Mouse (Mus musculus): Measurements from ENCODE around the gene Pdk4. TPM values are rescaled to one million over a fixed set of nuclear protein-coding genes. Genes with fewer than 3 reads are reported as not detected.

The Pdk4 gene
- 1.6 and 2.6 TPM in 2 replicates for polyA plus RNA-seq (2015; fragmentation: Nextera tagmentation; extraction: Ambion mirVana)

- no peaks in the 10 kb centered on the region for H3K27me3 ChIP-seq
- under 1% methylated on average over 43 of the region's 43 CpGs for WGBS
- ATAC-seq (ENCODE audit: low FRiP score, low read depth), result peak; percentile 96
- H3K9me3 ChIP-seq, result no peaks in the 10 kb centered on the region
- peak within 1 kb of the TSS; percentile 22; the same call in 1 of the 2 replicates for H3K27ac ChIP-seq
- peak within 1 kb of the TSS; percentile 71 for H3K9ac ChIP-seq
- peak within 1 kb of the TSS; percentile 61 for H3K4me3 ChIP-seq
- peaks cover 7% of the 10 kb centered on the region for H3K4me1 ChIP-seq
- H3K4me2 ChIP-seq (replicated peaks), result peak within 1 kb of the TSS; percentile 99
- no peaks in the 10 kb centered on the region for H3K36me3 ChIP-seq
Observed at GRCm38 (mm10) chr6:5495961-5496853, at the start of gene Pdk4. Gene Pdk4 (minus strand): TSS chr6:5496309.

DNA sequence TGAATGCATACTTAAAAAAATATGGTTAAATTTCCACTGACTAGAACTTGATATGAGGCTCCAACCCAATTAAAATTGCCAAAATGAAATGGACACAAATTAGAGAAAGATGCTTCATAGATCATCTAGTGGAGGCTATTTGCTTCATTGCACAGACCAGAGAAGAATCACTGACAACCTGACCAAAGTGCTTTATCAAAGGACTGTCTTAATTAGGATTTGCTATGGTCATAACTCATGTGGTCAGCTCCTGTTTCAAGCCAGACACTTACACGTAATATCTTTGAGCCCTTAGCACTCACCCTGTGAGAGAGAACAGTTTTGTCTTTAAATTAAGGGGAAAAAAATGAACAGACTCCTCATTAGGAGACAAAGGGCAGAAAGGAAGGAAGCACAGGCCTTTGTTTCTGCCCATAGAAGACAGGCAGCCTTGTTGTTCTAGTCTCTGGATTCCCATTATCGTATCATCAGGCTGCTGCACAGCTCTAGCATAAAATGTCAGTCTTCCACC, 41.8 kb upstream of the Pdk4 start:
- no peaks in the 10 kb centered on the region for H3K9me3 ChIP-seq
- H3K36me3 ChIP-seq, result no peaks in the 10 kb centered on the region
- 57% methylated on average over 2 of the region's 2 CpGs for WGBS
- ATAC-seq (ENCODE audit: low FRiP score, low read depth), result no peak
- H3K4me3 ChIP-seq, result no peak overlapping the region
- no peak overlapping the region for H3K4me2 ChIP-seq (replicated peaks)
- H3K4me1 ChIP-seq, result no peaks in the 10 kb centered on the region
- no peaks in the 10 kb centered on the region for H3K27me3 ChIP-seq
- H3K27ac ChIP-seq, result no peak overlapping the region
- H3K9ac ChIP-seq, result no peak overlapping the region

DNA sequence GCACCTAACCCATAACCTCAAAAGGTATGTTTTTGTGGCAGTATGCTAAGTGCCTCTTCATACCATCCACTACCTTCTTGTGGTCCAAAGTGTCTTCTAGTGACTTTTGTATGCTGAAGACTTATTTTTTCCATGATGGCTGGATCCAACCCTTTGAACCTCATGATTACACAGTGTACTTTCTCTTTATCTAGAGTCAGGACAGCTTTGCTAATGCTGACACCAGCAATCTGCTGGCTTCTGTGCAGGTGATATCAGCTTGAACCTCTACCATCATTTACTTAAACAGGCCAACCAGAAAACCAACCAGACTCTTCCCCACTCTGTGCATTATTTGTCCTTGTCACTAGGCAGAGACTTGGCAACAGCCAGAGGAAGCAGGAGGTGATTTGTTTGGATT, 39.6 kb upstream of the Pdk4 start:
- ATAC-seq (ENCODE audit: low FRiP score, low read depth), result no peak
- Histone ChIP-seq H3K4me3 (no peak overlapping the region), H3K9me3 (no peaks in the 10 kb centered on the region), H3K4me1 (no peaks in the 10 kb centered on the region), H3K4me2 (replicated peaks) (no peak overlapping the region), H3K36me3 (no peaks in the 10 kb centered on the region), H3K27me3 (no peaks in the 10 kb centered on the region), H3K27ac (no peak overlapping the region), H3K9ac (no peak overlapping the region)

DNA sequence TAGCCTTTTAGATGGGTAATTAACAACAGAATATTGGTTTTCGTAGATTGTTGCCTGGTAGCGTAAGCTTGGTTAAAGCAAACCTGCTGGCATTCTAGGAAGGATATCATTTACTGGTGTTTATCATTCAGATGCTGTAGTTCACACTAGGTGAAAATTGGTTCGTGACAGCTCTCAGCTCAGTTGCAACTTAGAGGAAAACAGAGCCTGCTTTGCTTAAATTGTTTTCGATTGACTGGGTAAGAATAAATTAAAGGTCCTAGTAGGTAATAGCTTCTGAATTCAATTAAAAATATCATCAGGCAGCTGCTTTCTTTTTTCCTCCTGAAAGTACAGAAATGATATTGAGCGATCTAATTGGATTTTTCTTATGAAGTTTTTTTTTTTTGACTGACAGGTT, 21.0 kb upstream of the Pdk4 start:
- H3K4me3 ChIP-seq, result no peak overlapping the region
- H3K27ac ChIP-seq, result no peak overlapping the region
- H3K4me2 ChIP-seq (replicated peaks), result no peak overlapping the region
- no peak overlapping the region for H3K9ac ChIP-seq
- H3K9me3 ChIP-seq, result no peaks in the 10 kb centered on the region
- WGBS, result 68% methylated on average over 5 of the region's 5 CpGs
- no peaks in the 10 kb centered on the region for H3K4me1 ChIP-seq
- ATAC-seq (ENCODE audit: low FRiP score, low read depth), result no peak
- H3K27me3 ChIP-seq, result no peaks in the 10 kb centered on the region
- H3K36me3 ChIP-seq, result no peaks in the 10 kb centered on the region

GRCm38 (mm10) chr6:5509757-5510156, 13.6 kb upstream of the Pdk4 start:
- Histone ChIP-seq H3K4me1 (peaks cover 13% of the 10 kb centered on the region), H3K27ac (no peak overlapping the region), H3K4me2 (replicated peaks) (no peak overlapping the region), H3K27me3 (no peaks in the 10 kb centered on the region), H3K36me3 (no peaks in the 10 kb centered on the region), H3K9me3 (no peaks in the 10 kb centered on the region), H3K4me3 (no peak overlapping the region), H3K9ac (no peak overlapping the region)
- ATAC-seq (ENCODE audit: low FRiP score, low read depth), result peak; percentile 28; the same call in 1 of the 2 replicates
- whole genome bisulfite sequencing, result 21% methylated on average over 5 of the region's 5 CpGs

DNA sequence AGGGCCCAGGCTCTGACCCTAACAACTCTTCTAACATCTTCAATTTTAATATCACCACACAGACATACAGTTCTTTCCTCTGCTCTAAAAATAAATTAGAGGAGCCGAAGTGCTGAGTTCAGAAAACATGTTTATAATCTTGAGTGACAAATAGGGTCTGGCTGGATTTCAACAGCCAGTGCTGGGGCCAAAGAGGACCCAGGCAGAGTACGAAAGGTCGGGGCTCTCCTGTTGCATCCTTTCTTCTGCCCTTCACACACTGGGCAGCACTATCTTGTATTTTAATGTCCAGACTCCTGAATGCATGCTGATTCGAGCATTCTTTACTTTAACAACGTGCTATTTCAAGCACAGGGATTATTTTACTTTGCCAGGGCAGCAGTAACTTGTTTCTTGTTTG, 13.2 kb upstream of the Pdk4 start:
- WGBS, result 36% methylated on average over 5 of the region's 5 CpGs
- peaks cover 13% of the 10 kb centered on the region for H3K4me1 ChIP-seq
- H3K27ac ChIP-seq, result no peak overlapping the region
- no peak overlapping the region for H3K4me3 ChIP-seq
- ATAC-seq (ENCODE audit: low FRiP score, low read depth), result no peak
- H3K27me3 ChIP-seq, result no peaks in the 10 kb centered on the region
- H3K36me3 ChIP-seq, result no peaks in the 10 kb centered on the region
- no peak overlapping the region for H3K9ac ChIP-seq
- no peaks in the 10 kb centered on the region for H3K9me3 ChIP-seq
- no peak overlapping the region for H3K4me2 ChIP-seq (replicated peaks)

GRCm38 (mm10) chr6:5507821-5508220, 11.7 kb upstream of the Pdk4 start:
- 81% methylated on average over 5 of the region's 5 CpGs for WGBS
- Histone ChIP-seq H3K27ac (no peak overlapping the region), H3K4me1 (peaks cover 13% of the 10 kb centered on the region), H3K9ac (no peak overlapping the region), H3K4me3 (no peak overlapping the region), H3K9me3 (no peaks in the 10 kb centered on the region), H3K27me3 (no peaks in the 10 kb centered on the region), H3K36me3 (no peaks in the 10 kb centered on the region), H3K4me2 (replicated peaks) (no peak overlapping the region)
- ATAC-seq (ENCODE audit: low FRiP score, low read depth), result no peak

- H3K27ac ChIP-seq, result no peak overlapping the region
- no peaks in the 10 kb centered on the region for H3K27me3 ChIP-seq
- no peak overlapping the region for H3K4me3 ChIP-seq
- H3K4me2 ChIP-seq (replicated peaks), result no peak overlapping the region
- no peak overlapping the region for H3K9ac ChIP-seq
- 76% methylated on average over 3 of the region's 3 CpGs for WGBS
- no peak for ATAC-seq (ENCODE audit: low FRiP score, low read depth)
- no peaks in the 10 kb centered on the region for H3K36me3 ChIP-seq
- peaks cover 13% of the 10 kb centered on the region for H3K4me1 ChIP-seq
- no peaks in the 10 kb centered on the region for H3K9me3 ChIP-seq
Observed at GRCm38 (mm10) chr6:5506271-5506670, 10.2 kb upstream of the Pdk4 start.

DNA sequence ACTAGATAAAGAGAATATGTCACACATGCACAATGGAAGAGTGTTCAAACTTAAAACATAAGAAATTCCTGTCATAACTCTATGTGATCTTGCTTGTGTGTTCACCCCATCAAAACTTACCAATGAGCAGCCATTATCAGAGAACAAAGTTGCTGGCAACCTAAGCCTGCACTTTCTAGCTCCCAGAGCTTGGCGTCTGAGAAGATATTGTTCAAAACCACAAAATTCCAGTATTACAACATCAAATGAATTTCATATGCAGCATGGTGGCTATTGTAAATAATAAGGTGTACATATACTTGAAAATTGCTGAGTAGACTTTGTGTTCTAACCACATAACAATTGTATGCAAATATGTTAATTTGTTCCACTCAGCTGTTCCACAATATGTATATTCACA, 6.7 kb upstream of the Pdk4 start:
- Histone ChIP-seq H3K9ac (no peak overlapping the region), H3K27ac (no peak overlapping the region), H3K27me3 (no peaks in the 10 kb centered on the region), H3K36me3 (no peaks in the 10 kb centered on the region), H3K4me2 (replicated peaks) (no peak overlapping the region), H3K4me1 (no peaks in the 10 kb centered on the region), H3K4me3 (no peak overlapping the region), H3K9me3 (no peaks in the 10 kb centered on the region)
- ATAC-seq (ENCODE audit: low FRiP score, low read depth), result no peak
- 86% methylated on average over 1 of the region's 1 CpGs for WGBS

DNA sequence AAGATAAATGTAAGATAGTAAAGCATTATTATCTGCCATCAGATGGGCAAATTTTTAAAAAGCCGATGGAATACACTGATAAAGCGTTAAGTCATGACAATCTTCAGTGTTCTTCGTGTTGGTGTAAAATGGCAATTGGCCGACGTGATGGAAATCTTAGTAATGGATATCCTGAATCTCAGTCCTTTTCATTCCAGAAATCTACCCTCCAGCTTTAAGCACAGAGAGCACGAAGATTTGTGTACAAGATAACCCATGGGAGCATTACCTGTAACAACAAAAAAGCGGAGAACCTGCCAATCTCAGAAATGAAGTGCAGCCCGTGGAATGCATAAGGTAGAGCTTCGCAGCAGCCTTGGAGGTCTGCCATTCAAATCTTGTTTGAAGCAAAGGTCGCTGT, 5.4 kb upstream of the Pdk4 start:
- no peaks in the 10 kb centered on the region for H3K9me3 ChIP-seq
- H3K27ac ChIP-seq, result no peak overlapping the region
- WGBS, result 85% methylated on average over 10 of the region's 10 CpGs
- no peak overlapping the region for H3K9ac ChIP-seq
- peaks cover 4% of the 10 kb centered on the region; the same call in 1 of the 2 replicates for H3K4me1 ChIP-seq
- ATAC-seq (ENCODE audit: low FRiP score, low read depth), result no peak
- no peaks in the 10 kb centered on the region for H3K36me3 ChIP-seq
- no peak overlapping the region for H3K4me2 ChIP-seq (replicated peaks)
- H3K4me3 ChIP-seq, result no peak overlapping the region
- H3K27me3 ChIP-seq, result no peaks in the 10 kb centered on the region

GRCm38 (mm10) chr6:5498740-5499139, 2.6 kb upstream of the Pdk4 start:
- no peak overlapping the region for H3K27ac ChIP-seq
- H3K4me3 ChIP-seq, result no peak overlapping the region
- H3K27me3 ChIP-seq, result no peaks in the 10 kb centered on the region
- H3K36me3 ChIP-seq, result no peaks in the 10 kb centered on the region
- no peak overlapping the region for H3K4me2 ChIP-seq (replicated peaks)
- no peaks in the 10 kb centered on the region for H3K9me3 ChIP-seq
- no peak overlapping the region for H3K9ac ChIP-seq
- peaks cover 7% of the 10 kb centered on the region for H3K4me1 ChIP-seq
- ATAC-seq (ENCODE audit: low FRiP score, low read depth), result no peak
- WGBS, result 84% methylated on average over 11 of the region's 11 CpGs

DNA sequence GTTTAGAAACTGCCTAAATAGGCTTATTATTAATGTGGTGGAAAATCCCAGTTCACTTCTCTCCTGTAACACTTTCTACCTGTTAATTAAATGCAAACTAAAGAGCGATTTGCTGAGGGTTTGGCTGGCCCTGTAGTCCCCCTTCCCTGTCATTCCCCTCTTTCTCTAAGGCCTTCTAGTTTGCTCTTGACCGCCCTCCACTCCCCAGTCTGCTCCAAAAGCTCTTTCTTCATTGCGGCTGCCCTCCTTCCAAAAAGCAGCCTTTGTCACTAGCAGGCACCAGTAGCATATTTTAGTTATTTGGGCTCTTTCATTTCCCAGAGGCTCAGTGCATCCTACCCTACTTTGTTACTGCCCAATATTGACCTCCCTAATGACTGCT, 736 bp upstream of the Pdk4 start:
- H3K4me3 ChIP-seq, result peak overlapping the region; percentile 61; the same call in 1 of the 2 replicates
- no peak overlapping the region for H3K9ac ChIP-seq
- no peaks in the 10 kb centered on the region for H3K9me3 ChIP-seq
- no peaks in the 10 kb centered on the region for H3K27me3 ChIP-seq
- H3K27ac ChIP-seq, result no peak overlapping the region
- 41% methylated on average over 3 of the region's 3 CpGs for WGBS
- peak; percentile 22; the same call in 1 of the 2 replicates for ATAC-seq (ENCODE audit: low FRiP score, low read depth)
- H3K4me2 ChIP-seq (replicated peaks), result peak overlapping the region; percentile 99
- no peaks in the 10 kb centered on the region for H3K36me3 ChIP-seq
- H3K4me1 ChIP-seq, result peaks cover 7% of the 10 kb centered on the region
